Mouse (Mus musculus): Measurements from ENCODE around the gene Ush2a.

GRCm38 (mm10) chr1:188785056-188785455 lies 523.2 kb downstream of the Ush2a start:
- TF ChIP-seq CTCF (IDR thresholded peaks at IDR 0.05) (no peak), EP300 (IDR thresholded peaks at IDR 0.05) (no peak)
